Mouse (Mus musculus) heart, postnatal 0 days (tissue): ENCODE results near the gene Etfbkmt. TPM values are rescaled to one million over a fixed set of nuclear protein-coding genes. Genes with fewer than 3 reads are reported as not detected.
"Not testable (repeated sequence)": the region's sequence is repeated elsewhere in the genome, so short reads cannot be mapped to it uniquely, and the experiment has no call there.

Source experiments
- ATAC-seq: fragments of 200-750 bp; cut with Nextera tagmentation; 2 replicates; pipeline ENCODE4 v1.8.0; 2017; ENCODE audit warnings: low read depth, moderate number of reproducible peaks, moderate library complexity; ENCODE audit not compliant: insufficient read depth
- DNase-seq: peaks from one replicate; pipeline ENCODE4 v3.0.0-alpha.2; 2016; ENCODE audit warnings: low spot score
- H3K27ac ChIP-seq: fragments of 300-500 bp; sonication (generic); 2 replicates; pipeline ENCODE4 v1.5.1; 2014; ENCODE audit warnings: low read depth, mild to moderate bottlenecking
- H3K27me3 ChIP-seq: fragments of 300-500 bp; sonication (generic); 2 replicates; pipeline ENCODE4 v1.6.1; 2014; ENCODE audit warnings: low read length, mixed read lengths; ENCODE audit not compliant: control insufficient read depth, insufficient read depth
- H3K36me3 ChIP-seq: fragments of 300-500 bp; sonication (generic); replicated peaks from 2 replicates; pipeline ENCODE4 v1.6.1; 2014; ENCODE audit warnings: low read length, mixed read lengths; ENCODE audit not compliant: control insufficient read depth, insufficient read depth
- H3K4me1 ChIP-seq: fragments of 300-500 bp; sonication (generic); 2 replicates; pipeline ENCODE4 v1.6.1; 2014; ENCODE audit warnings: antibody characterized with exemption; ENCODE audit not compliant: control insufficient read depth, insufficient read depth
- H3K4me2 ChIP-seq: fragments of 300-500 bp; sonication (generic); 2 replicates; pipeline ENCODE4 v1.6.1; 2014; ENCODE audit warnings: low read depth, mild to moderate bottlenecking, low read length, moderate library complexity
- H3K4me3 ChIP-seq: fragments of 300-500 bp; sonication (generic); 2 replicates; pipeline ENCODE4 v1.5.1; 2014; ENCODE audit warnings: low read depth, low read length
- H3K9ac ChIP-seq: fragments of 300-500 bp; sonication (generic); replicated peaks from 2 replicates; pipeline ENCODE4 v1.6.1; 2014; ENCODE audit warnings: low read depth, low read length, mixed read lengths
- H3K9me3 ChIP-seq: fragments of 300-500 bp; sonication (generic); replicated peaks from 2 replicates; pipeline ENCODE4 v1.6.1; 2016; ENCODE audit warnings: low read length; ENCODE audit not compliant: control insufficient read depth
- CTCF ChIP-seq: IDR thresholded peaks from 2 replicates; pipeline ENCODE4 v1.5.1; 2016; ENCODE audit warnings: antibody characterized with exemption, control low read depth, low read depth
- EP300 ChIP-seq: IDR thresholded peaks from 2 replicates; pipeline ENCODE4 v1.6.1; 2016; ENCODE audit warnings: antibody characterized with exemption, low read depth
- WGBS: fragments of 180-500 bp; shearing (Covaris S2); extraction: QIAGEN DNeasy Blood & Tissue Kit; methylation state at CpG from one replicate; pipeline ENCODE4 v1.1.7; 2014; 5-methylcytosine and 5-hydroxymethylcytosine counted together
- polyA plus RNA-seq: library from polyadenylated mRNA; unstranded; fragments of >200 nt; fragmentation: Nextera tagmentation; extraction: Ambion mirVana; gene quantifications from 2 replicates; pipeline ENCODE4 v1.2.1, GENCODE M21; 2015
- total RNA-seq: library from RNA; depleted of rRNA; stranded (reverse); fragments of >200 nt; gene quantifications from 2 replicates; pipeline ENCODE4 v1.2.3, GENCODE M21; 2014; ENCODE audit warnings: low replicate concordance

Etfbkmt gene
- total and polyA plus RNA-seq, 2 experiments from 2014 or later = 21.8 to 22.4 TPM

DNA sequence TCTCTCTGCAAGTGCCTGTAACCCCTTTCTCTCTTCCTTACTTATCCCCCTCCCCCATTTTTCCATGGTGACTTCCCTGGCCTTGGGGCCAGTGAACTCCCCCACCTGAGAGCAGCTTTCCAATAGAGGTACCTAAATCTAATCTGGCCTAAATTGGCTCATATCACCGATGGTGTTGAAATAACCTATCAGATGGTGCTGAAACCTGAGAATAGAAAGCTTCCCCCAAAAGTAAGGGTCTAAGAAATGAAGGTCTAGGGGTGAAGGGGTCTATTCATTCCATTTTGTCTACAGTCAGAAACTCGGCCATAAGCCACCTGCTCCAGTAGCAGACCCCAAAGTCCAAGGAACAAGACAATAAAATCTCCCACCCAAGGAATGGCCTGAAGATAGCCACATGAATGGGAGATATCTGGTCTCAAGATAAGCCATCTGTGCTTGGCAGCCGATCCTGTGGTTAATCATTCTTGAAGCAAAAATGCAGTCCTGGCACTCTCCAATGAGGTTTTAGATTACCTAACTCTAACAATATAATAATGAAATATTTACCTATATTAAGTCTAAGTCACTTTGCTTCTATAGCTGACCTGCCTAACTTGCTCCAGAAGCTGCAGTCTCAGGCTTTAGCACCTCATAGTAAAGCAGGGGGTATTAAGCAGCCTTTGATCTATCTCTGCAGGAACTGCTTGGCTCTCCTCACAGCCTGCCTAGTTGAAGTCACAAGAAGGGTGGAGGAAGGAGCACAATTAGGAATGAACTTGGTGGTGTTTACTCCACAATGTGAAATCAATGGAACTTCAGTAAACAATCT is 15.6 kb downstream of the Etfbkmt start:
- TF ChIP-seq CTCF (no peak), EP300 (no peak)
- H3K36me3 ChIP-seq = peaks cover 10% of the 10 kb centered on the region; the same call in 1 of the 2 replicates
- no peak overlapping the region for H3K4me3 ChIP-seq
- WGBS = 43% methylated on average over 3 of the region's 3 CpGs
- no peaks in the 10 kb centered on the region for H3K27me3 ChIP-seq
- H3K9me3 ChIP-seq = no peaks in the 10 kb centered on the region
- DNase-seq (no peak), ATAC-seq (no peak)
- H3K27ac ChIP-seq = no peak overlapping the region
- peaks cover 4% of the 10 kb centered on the region; the same call in 1 of the 2 replicates for H3K4me1 ChIP-seq
- H3K9ac ChIP-seq = no peak overlapping the region
- no peak overlapping the region for H3K4me2 ChIP-seq

DNA sequence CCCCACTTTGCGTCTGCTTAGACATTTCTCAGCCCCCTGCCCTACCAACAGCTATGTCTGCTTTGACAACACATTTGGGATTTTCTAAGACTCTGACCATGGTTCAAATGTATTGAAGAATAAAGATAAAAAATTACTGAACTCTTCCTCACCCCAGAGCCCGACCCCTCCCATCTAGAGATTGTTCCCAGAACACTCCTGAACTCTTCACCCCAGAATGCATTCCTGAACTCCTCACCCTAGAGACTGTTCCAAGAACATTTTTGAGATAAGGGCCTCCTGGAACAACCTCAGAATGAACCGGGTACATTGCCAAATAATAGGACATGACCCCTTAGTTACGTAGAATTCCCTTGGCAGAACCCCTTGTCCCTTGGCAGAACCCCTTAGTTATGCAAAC is 27.4 kb downstream of the Etfbkmt start:
- H3K4me3 ChIP-seq, H3K4me2 ChIP-seq, DNase-seq, H3K9ac ChIP-seq, H3K4me1 ChIP-seq, H3K27me3 ChIP-seq, H3K9me3 ChIP-seq: not testable (repeated sequence)
- WGBS = 35% methylated on average over 3 of the region's 4 CpGs
- peak; percentile 67 for ATAC-seq
- Histone ChIP-seq H3K36me3 (peaks cover 25% of the 10 kb centered on the region), H3K27ac (peak overlapping the region; percentile 62)

- Histone ChIP-seq H3K27me3 (no peaks in the 10 kb centered on the region), H3K36me3 (peaks cover 25% of the 10 kb centered on the region), H3K4me2 (no peak overlapping the region), H3K4me3 (no peak overlapping the region), H3K9ac (no peak overlapping the region), H3K27ac (peak overlapping the region; percentile 51), H3K4me1 (no peaks in the 10 kb centered on the region), H3K9me3 (peaks cover 7% of the 10 kb centered on the region; the same call in 1 of the 2 replicates)
- no peak for TF ChIP-seq EP300
- TF ChIP-seq CTCF = no peak
- ATAC-seq (no peak), DNase-seq (no peak)
- 87% methylated on average over 1 of the region's 1 CpGs for WGBS
These were observed 28.0 kb downstream of the Etfbkmt start for GRCm38 (mm10) chr6:149167672-149168071.

- TF ChIP-seq CTCF = no peak
- TF ChIP-seq EP300 = no peak
- Histone ChIP-seq H3K27ac (no peak overlapping the region), H3K9me3 (peaks cover 7% of the 10 kb centered on the region; the same call in 1 of the 2 replicates), H3K27me3 (no peaks in the 10 kb centered on the region), H3K4me1 (no peaks in the 10 kb centered on the region), H3K4me2 (no peak overlapping the region), H3K9ac (no peak overlapping the region), H3K4me3 (no peak overlapping the region), H3K36me3 (peaks cover 23% of the 10 kb centered on the region)
- DNase-seq (no peak), ATAC-seq (no peak)
- WGBS = 92% methylated on average over 2 of the region's 2 CpGs
These were observed 28.8 kb downstream of the Etfbkmt start for GRCm38 (mm10) chr6:149168436-149168835.

- H3K27ac ChIP-seq, DNase-seq, H3K9me3 ChIP-seq, H3K9ac ChIP-seq, H3K4me2 ChIP-seq, H3K27me3 ChIP-seq, ATAC-seq, H3K4me3 ChIP-seq, H3K4me1 ChIP-seq: not testable (repeated sequence)
- peaks cover 23% of the 10 kb centered on the region for H3K36me3 ChIP-seq
- WGBS = 87% methylated on average over 4 of the region's 4 CpGs
These were observed 30.3 kb downstream of the Etfbkmt start for GRCm38 (mm10) chr6:149169965-149170364.
